Mouse (Mus musculus): ENCODE results near the gene Slc44a5. TPM values are rescaled to one million over a fixed set of nuclear protein-coding genes. Genes with fewer than 3 reads are reported as not detected.
"Not testable (repeated sequence)": the region's sequence is repeated elsewhere in the genome, so short reads cannot be mapped to it uniquely, and the experiment has no call there.

The Slc44a5 gene
- polyA plus RNA-seq, 1 experiment from 2014 or later: 1.8 TPM

DNA sequence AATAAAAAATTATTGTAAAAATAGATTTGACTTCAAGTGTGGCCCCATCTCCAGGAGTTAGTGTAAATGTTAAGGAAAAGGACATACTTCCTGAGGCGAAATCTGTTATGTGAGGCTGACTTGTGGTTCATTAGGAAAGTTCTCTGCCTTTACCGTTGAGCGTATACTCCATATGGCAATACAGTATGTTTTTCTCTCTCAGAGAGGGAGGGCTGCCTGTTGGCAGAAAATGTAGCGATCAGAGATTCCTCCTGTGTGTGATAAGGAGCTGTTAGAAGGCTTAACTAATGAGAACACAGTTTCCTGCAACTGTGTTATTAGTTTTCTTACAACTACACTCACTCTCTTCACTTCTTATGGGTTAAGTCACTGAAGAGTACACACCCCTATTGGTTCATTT, 168.1 kb downstream of the Slc44a5 start:
- Histone ChIP-seq H3K9ac (ENCODE audit: low read depth, low read length) (no peak overlapping the region), H3K4me2 (no peak overlapping the region), H3K27me3 (ENCODE audit: control insufficient read depth, insufficient read depth, low read length) (no peaks in the 10 kb centered on the region), H3K27ac (ENCODE audit: low read depth, low read length) (no peak overlapping the region), H3K36me3 (ENCODE audit: control insufficient read depth, insufficient read depth, low read length) (no peaks in the 10 kb centered on the region), H3K4me3 (ENCODE audit: low read depth, low read length) (no peak overlapping the region), H3K9me3 (replicated peaks; ENCODE audit: control insufficient read depth, low read length) (no peaks in the 10 kb centered on the region), H3K4me1 (ENCODE audit: control insufficient read depth, insufficient read depth, low read length) (no peaks in the 10 kb centered on the region)
- WGBS (ENCODE audit: insufficient replicate concordance): 48% methylated on average over 4 of the region's 4 CpGs
- no peak for ATAC-seq (replicated peaks; ENCODE audit: insufficient number of reproducible peaks, low FRiP score, low TSS enrichment)

DNA sequence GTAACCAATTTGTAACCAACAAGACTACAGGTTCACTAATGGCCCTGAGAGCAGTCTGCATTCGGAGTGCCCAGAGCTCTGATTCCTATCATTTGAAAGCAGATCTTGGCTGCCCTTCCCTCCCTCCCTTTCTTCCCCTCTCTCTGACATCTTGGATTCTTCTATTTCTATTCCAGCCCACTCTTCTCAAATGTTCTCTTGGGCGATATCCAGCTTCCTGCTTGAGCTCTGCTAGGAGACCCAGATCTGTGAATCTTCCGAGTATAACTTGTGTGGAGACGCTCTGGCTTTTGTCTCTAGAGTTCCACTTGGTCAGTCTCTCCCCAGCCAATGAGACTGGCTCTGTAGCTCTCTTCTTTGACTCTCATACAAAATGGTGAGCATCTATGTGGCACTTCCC, 169.4 kb downstream of the Slc44a5 start:
- no peak overlapping the region for H3K27ac ChIP-seq (ENCODE audit: low read depth, low read length)
- no peaks in the 10 kb centered on the region for H3K9me3 ChIP-seq (replicated peaks; ENCODE audit: control insufficient read depth, low read length)
- no peak overlapping the region for H3K9ac ChIP-seq (ENCODE audit: low read depth, low read length)
- H3K4me3 ChIP-seq (ENCODE audit: low read depth, low read length): no peak overlapping the region
- no peak overlapping the region for H3K4me2 ChIP-seq
- no peaks in the 10 kb centered on the region for H3K4me1 ChIP-seq (ENCODE audit: control insufficient read depth, insufficient read depth, low read length)
- no peak for ATAC-seq (replicated peaks; ENCODE audit: insufficient number of reproducible peaks, low FRiP score, low TSS enrichment)
- 76% methylated on average over 4 of the region's 4 CpGs for WGBS (ENCODE audit: insufficient replicate concordance)
- no peaks in the 10 kb centered on the region for H3K27me3 ChIP-seq (ENCODE audit: control insufficient read depth, insufficient read depth, low read length)
- no peaks in the 10 kb centered on the region for H3K36me3 ChIP-seq (ENCODE audit: control insufficient read depth, insufficient read depth, low read length)

- Histone ChIP-seq H3K4me3 (ENCODE audit: low read depth, low read length) (no peak overlapping the region), H3K27ac (ENCODE audit: low read depth, low read length) (no peak overlapping the region), H3K27me3 (ENCODE audit: control insufficient read depth, insufficient read depth, low read length) (no peaks in the 10 kb centered on the region), H3K36me3 (ENCODE audit: control insufficient read depth, insufficient read depth, low read length) (no peaks in the 10 kb centered on the region), H3K4me1 (ENCODE audit: control insufficient read depth, insufficient read depth, low read length) (no peaks in the 10 kb centered on the region), H3K4me2 (no peak overlapping the region), H3K9ac (ENCODE audit: low read depth, low read length) (no peak overlapping the region), H3K9me3 (replicated peaks; ENCODE audit: control insufficient read depth, low read length) (no peaks in the 10 kb centered on the region)
- no peak for ATAC-seq (replicated peaks; ENCODE audit: insufficient number of reproducible peaks, low FRiP score, low TSS enrichment)
- 70% methylated on average over 4 of the region's 4 CpGs for WGBS (ENCODE audit: insufficient replicate concordance)
Measured at GRCm38 (mm10) chr3:154145750-154146149, 172.5 kb downstream of the Slc44a5 start.

DNA sequence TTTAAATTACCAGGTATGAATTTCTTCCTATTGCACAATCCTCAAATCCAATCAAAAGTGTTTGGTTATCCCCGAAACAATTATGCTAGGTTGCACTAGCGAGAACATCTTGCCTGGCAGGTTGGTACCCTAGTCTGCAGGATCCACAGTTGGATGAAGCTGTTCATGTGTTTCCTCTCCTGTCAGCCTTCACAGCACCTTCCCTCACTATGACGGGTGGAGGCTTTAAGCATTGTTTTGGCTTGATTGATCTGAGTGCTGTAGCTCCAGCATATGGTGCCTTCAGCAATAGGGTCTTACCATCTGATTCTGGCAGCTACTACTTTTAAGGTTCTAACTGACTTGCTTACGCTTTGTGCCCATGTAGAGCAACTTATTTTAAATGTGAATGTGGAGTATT, 176.5 kb downstream of the Slc44a5 start:
- Histone ChIP-seq H3K4me2 (no peak overlapping the region), H3K9ac (ENCODE audit: low read depth, low read length) (no peak overlapping the region), H3K27me3 (ENCODE audit: control insufficient read depth, insufficient read depth, low read length) (no peaks in the 10 kb centered on the region), H3K4me1 (ENCODE audit: control insufficient read depth, insufficient read depth, low read length) (no peaks in the 10 kb centered on the region), H3K9me3 (replicated peaks; ENCODE audit: control insufficient read depth, low read length) (no peaks in the 10 kb centered on the region), H3K4me3 (ENCODE audit: low read depth, low read length) (no peak overlapping the region), H3K36me3 (ENCODE audit: control insufficient read depth, insufficient read depth, low read length) (no peaks in the 10 kb centered on the region), H3K27ac (ENCODE audit: low read depth, low read length) (no peak overlapping the region)
- WGBS (ENCODE audit: insufficient replicate concordance): 79% methylated on average over 4 of the region's 4 CpGs
- no peak for ATAC-seq (replicated peaks; ENCODE audit: insufficient number of reproducible peaks, low FRiP score, low TSS enrichment)

GRCm38 (mm10) chr3:154153541-154153940, 180.3 kb downstream of the Slc44a5 start:
- not testable (repeated sequence) for H3K4me2 ChIP-seq; H3K36me3 ChIP-seq (ENCODE audit: control insufficient read depth, insufficient read depth, low read length); H3K27me3 ChIP-seq (ENCODE audit: control insufficient read depth, insufficient read depth, low read length); H3K9ac ChIP-seq (ENCODE audit: low read depth, low read length); ATAC-seq (replicated peaks; ENCODE audit: insufficient number of reproducible peaks, low FRiP score, low TSS enrichment); H3K27ac ChIP-seq (ENCODE audit: low read depth, low read length); H3K9me3 ChIP-seq (replicated peaks; ENCODE audit: control insufficient read depth, low read length); H3K4me3 ChIP-seq (ENCODE audit: low read depth, low read length); H3K4me1 ChIP-seq (ENCODE audit: control insufficient read depth, insufficient read depth, low read length)
- WGBS (ENCODE audit: insufficient replicate concordance): 82% methylated on average over 3 of the region's 3 CpGs

DNA sequence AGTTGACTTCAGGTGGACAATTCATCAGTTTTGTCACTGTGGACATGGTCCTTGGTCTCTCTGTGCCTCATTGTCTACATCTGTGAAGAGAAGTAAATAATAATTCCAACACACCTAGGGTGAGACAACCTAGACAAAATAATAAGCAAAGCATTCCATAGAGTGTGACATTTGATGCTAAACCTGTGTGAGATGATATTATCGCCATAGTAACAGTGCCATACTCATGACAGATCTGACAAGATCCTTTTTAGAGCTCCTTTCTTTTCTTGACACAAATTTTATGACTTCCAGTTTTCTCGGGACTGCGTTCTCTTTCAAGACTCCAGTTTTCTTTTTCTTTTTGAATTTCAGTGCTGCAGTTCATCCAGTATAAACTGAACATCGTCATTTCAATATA, 192.6 kb downstream of the Slc44a5 start:
- ATAC-seq (replicated peaks; ENCODE audit: insufficient number of reproducible peaks, low FRiP score, low TSS enrichment): no peak
- H3K4me2 ChIP-seq: no peak overlapping the region
- H3K27me3 ChIP-seq (ENCODE audit: control insufficient read depth, insufficient read depth, low read length): no peaks in the 10 kb centered on the region
- no peaks in the 10 kb centered on the region for H3K4me1 ChIP-seq (ENCODE audit: control insufficient read depth, insufficient read depth, low read length)
- no peak overlapping the region for H3K4me3 ChIP-seq (ENCODE audit: low read depth, low read length)
- no peak overlapping the region for H3K9ac ChIP-seq (ENCODE audit: low read depth, low read length)
- no peak overlapping the region for H3K27ac ChIP-seq (ENCODE audit: low read depth, low read length)
- H3K36me3 ChIP-seq (ENCODE audit: control insufficient read depth, insufficient read depth, low read length): no peaks in the 10 kb centered on the region
- H3K9me3 ChIP-seq (replicated peaks; ENCODE audit: control insufficient read depth, low read length): no peaks in the 10 kb centered on the region
- 87% methylated on average over 4 of the region's 4 CpGs for WGBS (ENCODE audit: insufficient replicate concordance)

- Histone ChIP-seq H3K4me3 (ENCODE audit: low read depth, low read length) (no peak overlapping the region), H3K27me3 (ENCODE audit: control insufficient read depth, insufficient read depth, low read length) (no peaks in the 10 kb centered on the region), H3K9ac (ENCODE audit: low read depth, low read length) (no peak overlapping the region), H3K9me3 (replicated peaks; ENCODE audit: control insufficient read depth, low read length) (no peaks in the 10 kb centered on the region), H3K4me1 (ENCODE audit: control insufficient read depth, insufficient read depth, low read length) (no peaks in the 10 kb centered on the region), H3K36me3 (ENCODE audit: control insufficient read depth, insufficient read depth, low read length) (no peaks in the 10 kb centered on the region), H3K27ac (ENCODE audit: low read depth, low read length) (no peak overlapping the region), H3K4me2 (no peak overlapping the region)
- WGBS (ENCODE audit: insufficient replicate concordance): 62% methylated on average over 10 of the region's 10 CpGs
- ATAC-seq (replicated peaks; ENCODE audit: insufficient number of reproducible peaks, low FRiP score, low TSS enrichment): no peak
Measured at GRCm38 (mm10) chr3:154171881-154172592, 198.8 kb downstream of the Slc44a5 start.

DNA sequence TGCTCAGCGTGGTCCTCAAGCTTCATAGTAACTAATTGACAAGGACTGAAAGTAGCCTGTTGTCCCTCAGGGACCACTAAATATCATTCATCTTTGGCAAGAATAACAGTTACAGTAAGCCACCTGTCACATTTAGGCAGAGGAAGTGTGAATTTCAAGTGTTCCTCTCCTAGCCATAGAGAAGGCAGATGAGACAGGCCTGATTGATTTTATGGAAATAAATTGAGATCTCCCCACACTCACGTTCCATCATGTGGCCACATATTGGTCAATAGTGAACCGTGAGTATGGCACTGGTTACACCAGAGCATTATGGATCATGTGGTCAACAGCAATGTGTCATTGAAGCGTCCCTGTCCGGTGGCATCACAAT, 199.3 kb downstream of the Slc44a5 start:
- no peaks in the 10 kb centered on the region for H3K9me3 ChIP-seq (replicated peaks; ENCODE audit: control insufficient read depth, low read length)
- H3K27me3 ChIP-seq (ENCODE audit: control insufficient read depth, insufficient read depth, low read length): no peaks in the 10 kb centered on the region
- no peak overlapping the region for H3K9ac ChIP-seq (ENCODE audit: low read depth, low read length)
- no peak overlapping the region for H3K4me2 ChIP-seq
- no peaks in the 10 kb centered on the region for H3K4me1 ChIP-seq (ENCODE audit: control insufficient read depth, insufficient read depth, low read length)
- H3K36me3 ChIP-seq (ENCODE audit: control insufficient read depth, insufficient read depth, low read length): no peaks in the 10 kb centered on the region
- 80% methylated on average over 5 of the region's 5 CpGs for WGBS (ENCODE audit: insufficient replicate concordance)
- no peak overlapping the region for H3K4me3 ChIP-seq (ENCODE audit: low read depth, low read length)
- no peak for ATAC-seq (replicated peaks; ENCODE audit: insufficient number of reproducible peaks, low FRiP score, low TSS enrichment)
- no peak overlapping the region for H3K27ac ChIP-seq (ENCODE audit: low read depth, low read length)

GRCm38 (mm10) chr3:154173556-154173955, 200.3 kb downstream of the Slc44a5 start:
- no peak overlapping the region for H3K27ac ChIP-seq (ENCODE audit: low read depth, low read length)
- H3K4me3 ChIP-seq (ENCODE audit: low read depth, low read length): no peak overlapping the region
- no peak overlapping the region for H3K4me2 ChIP-seq
- H3K9ac ChIP-seq (ENCODE audit: low read depth, low read length): no peak overlapping the region
- H3K9me3 ChIP-seq (replicated peaks; ENCODE audit: control insufficient read depth, low read length): no peaks in the 10 kb centered on the region
- ATAC-seq (replicated peaks; ENCODE audit: insufficient number of reproducible peaks, low FRiP score, low TSS enrichment): no peak
- H3K36me3 ChIP-seq (ENCODE audit: control insufficient read depth, insufficient read depth, low read length): no peaks in the 10 kb centered on the region
- no peaks in the 10 kb centered on the region for H3K27me3 ChIP-seq (ENCODE audit: control insufficient read depth, insufficient read depth, low read length)
- H3K4me1 ChIP-seq (ENCODE audit: control insufficient read depth, insufficient read depth, low read length): no peaks in the 10 kb centered on the region
- 46% methylated on average over 1 of the region's 1 CpGs for WGBS (ENCODE audit: insufficient replicate concordance)
